Mouse (Mus musculus): ENCODE data around the gene Gm17490.
A peak's percentile ranks its signal among the peaks of the same experiment; 100 is the strongest.

Gene Gm17490

DNA sequence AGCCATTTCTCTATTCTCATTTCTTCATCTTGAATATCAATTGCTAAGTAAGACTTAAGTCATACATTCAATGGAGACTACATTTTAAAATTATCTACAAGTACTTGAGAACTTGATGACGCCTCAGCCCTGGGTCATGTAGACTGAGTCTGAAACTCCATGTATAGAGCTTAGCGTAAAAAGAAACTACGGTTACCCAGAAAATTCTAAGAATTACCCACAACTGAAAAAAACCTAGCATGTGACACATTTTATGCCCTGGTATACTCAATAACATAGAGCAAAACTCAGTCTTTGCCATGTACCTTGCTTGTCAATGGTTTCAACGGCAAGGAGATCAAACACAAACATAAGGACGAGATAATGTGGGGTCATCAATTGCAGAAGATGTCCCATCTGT, at the start of gene Gm17490:
Gene Gm17490, minus strand, starts transcription at position 375 of the 400 bp plus-strand sequence.
- no peak for DNase-seq (ENCODE audit: low spot score in 2 of 2)

DNA sequence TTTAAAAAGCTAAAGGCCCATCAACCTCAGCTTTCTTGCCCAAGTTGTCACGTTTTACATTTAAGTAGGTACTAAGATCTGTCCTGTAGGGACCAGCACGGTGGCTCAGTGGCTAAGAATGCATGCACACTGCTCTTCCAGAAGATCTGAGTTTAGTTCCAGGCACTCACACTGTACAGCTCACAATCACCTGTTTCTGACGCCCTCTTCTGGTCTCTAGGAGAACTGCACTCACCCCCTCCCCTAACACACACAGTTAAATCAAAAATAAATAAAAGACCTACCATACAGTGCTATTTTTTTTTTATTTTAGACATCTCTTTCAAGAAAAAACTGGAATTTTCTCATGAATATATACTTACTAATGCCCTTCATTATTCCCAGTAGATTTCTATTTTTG, 46.1 kb upstream of the Gm17490 start:
- DNase-seq (ENCODE audit: low spot score in 2 of 2), result no peak

DNA sequence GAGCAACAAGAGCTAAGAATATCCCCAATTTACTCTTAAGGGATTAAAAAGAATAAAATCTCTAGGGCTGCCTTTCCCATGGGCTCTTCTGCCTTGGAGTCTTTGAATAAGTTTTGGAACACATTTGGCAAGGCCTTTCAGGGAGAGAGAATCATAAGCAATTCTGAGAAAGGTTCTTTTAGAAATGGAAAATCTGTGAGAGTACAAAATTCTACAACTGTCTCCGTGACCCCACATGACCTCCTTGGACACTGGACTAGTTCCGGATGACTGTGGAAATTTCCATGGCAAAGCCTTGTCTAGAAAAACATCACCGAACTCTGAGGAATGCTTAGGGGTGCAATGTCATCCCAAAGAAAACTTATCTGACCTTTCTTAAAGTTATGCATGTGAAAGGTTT, 39.3 kb upstream of the Gm17490 start:
- no peak for DNase-seq (ENCODE audit: low spot score in 2 of 2)

DNA sequence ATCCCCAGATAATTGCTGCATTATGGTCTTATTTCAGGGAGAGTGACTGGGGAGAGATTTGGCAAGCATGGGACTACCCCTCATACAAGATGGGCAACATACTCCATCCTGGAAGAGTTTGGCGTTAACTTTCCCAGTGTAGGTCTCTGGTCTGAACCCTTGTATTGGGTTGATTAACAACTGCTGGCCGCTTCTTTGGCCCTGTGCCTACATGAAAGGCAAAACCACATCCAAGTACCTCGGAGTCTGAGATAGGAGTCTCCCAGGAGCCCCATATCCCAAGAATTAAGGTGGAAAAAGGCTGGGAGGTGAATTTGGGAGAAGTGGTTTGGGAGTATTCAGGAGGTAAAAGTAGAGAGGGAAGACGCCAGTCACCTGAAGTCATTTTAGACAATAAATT, 38.7 kb upstream of the Gm17490 start:
- DNase-seq (ENCODE audit: low spot score in 2 of 2), result no peak

DNA sequence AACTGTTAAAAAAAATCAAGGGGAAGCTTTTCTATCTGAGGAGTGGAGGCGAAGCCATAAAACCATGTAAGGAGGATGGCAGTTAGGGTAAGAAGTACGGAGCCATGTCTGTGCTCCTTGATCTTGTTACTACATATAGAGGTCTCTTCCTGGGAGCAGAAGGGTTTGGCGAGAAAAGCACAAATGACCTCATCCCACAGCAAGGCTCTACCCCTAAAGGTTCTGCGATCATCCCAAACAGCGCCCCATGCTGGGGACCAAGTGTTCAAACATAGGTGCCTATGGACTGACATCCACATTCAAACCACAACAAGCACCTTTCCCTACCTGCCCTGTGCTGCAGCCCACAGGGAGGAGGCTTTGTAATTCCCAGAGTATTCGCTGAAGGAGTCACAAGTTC, 38.3 kb upstream of the Gm17490 start:
- DNase-seq (ENCODE audit: low spot score in 2 of 2), result peak in 1 of 2 experiments; percentile 61

DNA sequence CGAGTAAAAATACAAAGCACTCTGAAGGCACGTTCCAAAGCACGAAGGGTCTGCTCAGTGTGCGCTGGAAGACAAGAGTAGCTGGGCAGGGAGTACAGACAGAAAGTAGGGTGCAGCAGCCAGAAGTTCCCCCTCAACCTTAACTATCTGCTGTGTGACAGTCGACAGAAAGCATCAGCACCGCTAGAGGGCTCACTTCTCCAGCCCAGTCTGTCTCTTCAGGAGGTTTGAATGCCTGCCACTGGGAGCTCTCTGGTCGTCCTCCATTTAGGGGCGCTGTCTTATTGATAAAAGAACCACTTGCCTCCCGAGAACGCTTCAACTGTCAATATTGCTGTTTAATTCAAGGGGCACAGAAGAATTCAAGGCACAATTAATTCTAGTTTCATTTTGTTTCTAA, 37.9 kb upstream of the Gm17490 start:
- DNase-seq (ENCODE audit: low spot score in 2 of 2), result peak; percentile 64 to 83

DNA sequence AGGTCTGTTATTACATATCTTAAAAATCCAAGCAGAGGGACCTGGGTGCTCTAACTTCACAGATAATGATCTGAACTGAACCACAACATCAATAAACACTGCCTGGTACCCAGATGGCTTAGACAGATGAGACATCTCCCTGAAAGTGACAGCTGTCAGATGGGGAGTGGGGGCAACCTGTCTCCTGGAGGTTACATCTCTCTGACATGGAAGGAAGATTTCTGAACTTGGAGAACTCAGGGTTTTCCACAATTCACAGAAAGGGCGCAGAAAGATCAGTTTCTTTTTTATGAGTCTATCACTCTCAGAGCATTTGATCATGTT, 36.8 kb upstream of the Gm17490 start:
- DNase-seq (ENCODE audit: low spot score in 2 of 2), result no peak

DNA sequence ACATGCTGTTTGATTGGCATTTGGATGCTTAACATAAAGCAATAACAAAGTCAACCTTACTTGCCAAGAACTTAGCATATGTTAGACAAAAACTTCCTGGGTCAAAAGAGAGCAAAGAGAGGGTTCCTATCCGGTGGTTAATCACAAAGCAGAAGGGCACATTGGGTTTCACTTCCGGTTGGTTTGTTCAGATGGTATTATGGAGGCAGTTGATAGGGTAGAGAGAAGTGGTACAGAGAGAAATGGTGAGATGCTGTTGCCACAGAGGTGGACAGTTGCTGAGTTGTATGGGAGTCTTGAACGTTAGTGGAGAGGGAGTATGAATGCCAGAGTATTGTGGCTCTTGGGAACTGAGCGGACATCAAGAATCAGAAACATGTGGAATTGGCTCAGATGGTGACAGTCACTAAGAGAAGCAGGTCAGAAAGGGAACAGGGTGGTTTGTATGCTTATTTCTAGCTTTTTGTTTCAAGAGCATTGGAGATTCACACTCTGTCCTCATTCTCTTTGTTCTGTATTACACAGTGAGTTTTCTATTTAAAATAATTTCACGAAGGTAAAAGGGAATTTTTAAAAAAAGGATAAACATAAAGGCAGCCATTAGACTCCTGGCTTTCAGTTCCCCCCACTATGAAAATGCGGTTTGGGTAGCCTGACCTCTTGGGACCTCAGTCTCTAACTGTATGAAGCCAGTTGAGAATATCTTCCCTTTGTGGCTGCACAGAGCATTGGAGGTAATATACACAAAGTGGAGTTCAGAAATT, 36.3 kb upstream of the Gm17490 start:
- DNase-seq (ENCODE audit: low spot score in 2 of 2), result no peak

DNA sequence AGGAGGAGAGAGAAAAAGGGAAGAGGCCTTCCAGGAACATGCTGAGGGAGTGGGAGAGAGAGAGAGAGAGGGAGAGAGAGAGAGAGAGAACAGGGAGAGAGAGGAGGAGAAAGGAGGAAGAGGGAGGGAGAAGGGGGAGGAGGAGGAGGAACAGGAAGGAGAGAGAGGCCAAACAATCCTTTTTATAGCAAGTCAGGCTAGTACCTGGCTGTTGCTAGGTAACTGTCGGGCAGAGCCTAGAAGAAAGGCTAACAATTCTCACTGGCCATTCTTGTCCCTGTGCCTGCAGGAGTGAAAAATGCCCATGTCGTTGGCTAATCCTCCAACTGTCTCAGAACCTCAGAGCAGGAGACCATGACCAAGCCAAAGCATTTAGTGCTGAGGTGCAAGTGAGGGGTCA, 33.2 kb upstream of the Gm17490 start:
- DNase-seq (ENCODE audit: low spot score in 2 of 2), result no peak

DNA sequence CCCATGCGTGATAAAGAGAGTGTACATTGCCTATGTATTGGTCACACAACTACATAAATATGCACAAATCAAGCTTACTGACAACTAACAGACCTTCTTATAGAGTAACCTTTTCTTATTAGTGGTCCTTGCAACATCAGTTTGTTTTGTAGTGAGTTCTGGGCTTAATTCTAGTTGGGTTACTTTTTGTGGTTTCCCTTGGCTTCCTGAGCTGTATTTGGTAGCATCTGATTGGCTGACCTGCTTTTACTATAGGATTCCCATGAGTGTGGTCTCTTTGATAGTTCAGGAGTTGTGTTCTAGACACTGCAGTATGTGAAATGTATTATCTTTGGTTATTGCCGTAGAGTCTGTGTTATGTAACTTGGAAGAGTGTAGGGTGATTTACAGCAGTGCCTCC, 31.5 kb upstream of the Gm17490 start:
- no peak for DNase-seq (ENCODE audit: low spot score in 2 of 2)

DNA sequence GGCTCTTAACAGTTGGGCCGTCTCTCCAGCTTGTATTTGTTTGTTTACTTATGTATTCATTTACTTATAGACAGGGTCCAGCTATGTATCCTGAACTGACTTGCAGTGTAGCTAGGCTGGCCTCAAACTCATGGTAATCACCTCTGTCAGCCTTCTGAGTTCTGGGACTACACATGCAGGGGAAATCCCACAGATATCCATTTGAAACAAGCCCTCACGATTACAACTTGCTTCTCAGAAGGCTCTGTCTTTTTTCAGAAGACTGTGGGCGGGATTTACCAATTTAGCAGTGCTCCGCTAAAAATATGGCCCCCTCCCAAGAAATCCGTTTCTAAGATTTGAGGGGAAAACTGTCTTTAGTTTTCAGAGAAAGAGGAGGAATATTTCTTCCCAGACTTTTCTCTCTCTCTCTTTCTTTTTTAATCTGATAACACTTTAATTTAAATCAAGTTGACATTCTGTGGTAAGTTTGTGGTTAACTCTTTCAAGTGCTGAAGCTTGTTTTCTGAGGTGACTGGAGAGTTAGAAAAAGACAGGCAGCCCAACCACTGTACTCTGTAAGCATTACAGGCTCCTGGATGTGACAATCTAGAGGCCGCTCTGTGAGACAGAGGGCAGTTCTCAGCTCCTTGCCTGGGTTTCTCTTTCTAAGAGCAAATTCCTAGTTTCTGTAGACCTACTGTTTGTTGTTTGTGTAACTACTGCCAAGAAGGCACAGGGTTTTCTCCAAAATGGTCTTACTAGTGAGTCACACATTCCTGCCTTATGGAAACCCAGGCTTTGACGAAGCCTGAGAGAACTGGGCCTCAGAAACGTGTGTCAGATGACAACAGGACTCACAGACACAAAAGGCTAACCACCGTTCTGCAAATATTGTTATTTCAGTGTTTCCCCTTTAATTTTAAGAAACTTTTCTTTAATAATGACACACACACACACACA, 29.2 kb upstream of the Gm17490 start:
- no peak for DNase-seq (ENCODE audit: low spot score in 2 of 2)

DNA sequence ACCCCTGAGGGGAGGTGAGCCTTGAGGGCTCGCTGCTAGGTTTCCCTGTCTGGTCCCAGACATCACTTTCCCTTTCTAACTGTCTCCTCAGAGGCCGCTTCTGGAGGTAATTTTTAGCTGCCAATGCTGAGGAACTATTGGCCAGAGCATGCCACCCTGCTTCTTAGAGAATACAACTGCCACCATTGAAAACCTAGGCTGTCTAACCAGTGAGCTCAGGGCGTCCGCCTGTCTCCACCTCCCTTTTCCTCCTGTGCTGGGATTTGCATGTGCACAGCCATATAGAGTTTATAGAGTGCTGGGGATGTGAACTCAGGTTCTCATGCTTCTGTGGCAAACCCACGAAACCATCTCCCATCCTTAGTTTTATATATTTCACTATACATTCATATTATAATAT, 27.7 kb upstream of the Gm17490 start:
- no peak for DNase-seq (ENCODE audit: low spot score in 2 of 2)

DNA sequence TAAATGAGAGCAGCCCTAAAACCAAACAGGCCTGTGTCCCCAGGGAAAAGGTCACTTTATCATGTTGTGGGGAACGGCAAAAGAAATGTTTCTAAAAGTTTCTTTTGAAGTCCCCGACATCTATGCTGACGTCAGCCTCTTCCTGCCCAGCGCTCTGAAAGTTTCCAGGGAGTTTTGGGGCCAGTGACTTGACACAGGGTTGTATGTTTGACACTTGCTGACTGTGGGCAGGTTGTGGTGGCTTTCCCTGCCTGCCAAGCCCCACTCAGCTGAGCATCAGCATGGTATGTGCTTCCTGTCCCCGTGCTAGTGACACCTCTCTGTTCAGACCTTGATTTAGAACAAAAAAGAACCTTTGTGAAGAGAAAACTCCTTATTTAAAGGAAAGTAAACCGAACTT, 27.3 kb upstream of the Gm17490 start:
- DNase-seq (ENCODE audit: low spot score in 2 of 2), result no peak

DNA sequence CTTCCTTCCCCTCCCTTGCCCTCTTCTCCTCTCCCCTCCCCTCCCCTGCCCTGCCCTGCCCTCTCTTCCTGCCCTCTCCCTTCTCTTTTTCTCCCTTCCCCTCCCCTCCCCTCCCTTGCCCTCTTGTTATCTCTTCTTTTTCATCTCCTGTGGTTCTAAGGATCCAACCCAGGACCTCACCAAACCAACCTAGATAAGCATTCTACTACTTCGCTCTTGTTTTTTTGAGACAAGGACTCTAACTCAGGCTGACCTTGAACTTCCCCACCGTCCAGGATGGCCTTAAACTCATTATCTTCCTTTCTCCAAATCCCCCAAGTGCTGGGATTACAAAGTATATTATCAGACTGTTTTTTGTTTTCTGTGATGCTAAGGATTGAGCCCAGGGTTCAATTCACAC, 26.7 kb upstream of the Gm17490 start:
- DNase-seq (ENCODE audit: low spot score in 2 of 2), result no peak

DNA sequence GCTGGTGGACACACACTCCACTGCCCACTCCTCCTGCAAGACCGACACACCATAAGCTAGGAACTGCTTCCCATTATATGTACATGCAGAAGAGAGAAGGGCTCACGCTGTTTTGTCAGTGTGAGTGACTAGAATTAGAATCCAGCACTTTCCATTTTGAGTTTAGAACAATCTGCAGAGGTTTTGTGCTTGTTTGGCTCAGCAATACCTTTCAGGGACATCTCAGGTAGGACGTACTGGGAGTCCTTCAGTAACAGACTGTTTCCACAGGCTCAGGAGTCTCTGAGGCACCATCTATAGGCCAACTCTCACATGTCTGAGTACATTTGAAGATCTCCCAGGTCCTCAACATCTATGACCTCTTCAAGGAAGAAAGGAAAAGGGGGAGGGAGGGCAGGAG, 26.1 kb upstream of the Gm17490 start:
- DNase-seq (ENCODE audit: low spot score in 2 of 2), result no peak

DNA sequence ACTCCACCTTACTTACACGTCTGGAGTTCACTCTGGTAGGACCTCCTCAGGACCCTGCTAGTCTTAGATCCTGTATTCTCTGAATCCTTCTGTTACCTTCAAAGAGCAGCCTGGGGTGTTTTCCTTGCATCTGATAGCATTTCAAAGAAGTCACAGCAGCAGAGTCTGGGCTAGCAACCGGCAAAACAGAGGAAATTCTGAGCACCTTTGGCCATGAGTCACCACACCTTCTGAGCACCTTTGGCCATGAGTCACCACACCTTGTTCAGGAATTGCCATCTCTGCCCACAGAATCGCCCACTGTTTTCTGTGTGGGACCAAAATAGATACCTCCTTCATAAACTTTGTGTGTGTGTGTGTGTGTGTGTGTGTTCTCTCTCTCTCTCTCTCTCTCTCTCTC, 25.4 kb upstream of the Gm17490 start:
- no peak for DNase-seq (ENCODE audit: low spot score in 2 of 2)

DNA sequence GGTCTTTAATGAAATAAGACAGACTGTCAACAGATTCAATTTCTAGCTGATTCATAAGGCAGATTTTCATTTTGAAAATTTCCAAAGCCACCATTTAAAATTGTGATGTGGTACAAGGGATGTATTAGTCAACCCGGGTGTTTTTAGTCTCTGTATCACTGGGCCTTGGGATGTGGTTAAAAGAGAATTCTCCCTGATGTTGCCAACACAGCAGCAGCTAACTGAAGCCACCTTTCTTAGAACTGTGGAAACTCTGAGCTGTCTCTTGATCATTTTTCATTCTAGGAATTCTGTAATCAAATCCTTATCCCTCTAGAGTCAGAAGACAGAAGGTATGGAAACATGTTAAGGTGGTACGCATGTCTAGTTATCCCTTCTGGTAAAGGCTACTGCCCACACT, 19.2 kb upstream of the Gm17490 start:
- DNase-seq (ENCODE audit: low spot score in 2 of 2), result no peak

DNA sequence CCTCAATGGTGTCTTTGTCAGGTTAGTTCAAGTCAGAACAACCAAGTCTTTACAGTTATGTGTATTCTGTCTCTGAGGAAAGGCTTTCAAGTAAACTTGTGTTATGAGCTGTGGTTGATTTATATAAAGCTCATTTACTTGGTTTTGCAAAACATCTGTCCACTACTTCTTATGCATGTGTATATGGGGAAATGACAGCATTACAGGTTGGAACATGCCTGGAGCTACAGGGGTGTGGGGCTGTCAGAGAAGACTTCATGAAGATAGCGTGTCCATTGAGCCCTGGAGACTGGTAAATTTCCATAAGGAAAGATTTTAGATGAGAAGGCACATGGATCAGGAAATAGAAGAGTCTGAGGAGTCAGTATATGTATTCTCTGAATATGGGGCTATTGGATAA, 18.0 kb upstream of the Gm17490 start:
- no peak for DNase-seq (ENCODE audit: low spot score in 2 of 2)

DNA sequence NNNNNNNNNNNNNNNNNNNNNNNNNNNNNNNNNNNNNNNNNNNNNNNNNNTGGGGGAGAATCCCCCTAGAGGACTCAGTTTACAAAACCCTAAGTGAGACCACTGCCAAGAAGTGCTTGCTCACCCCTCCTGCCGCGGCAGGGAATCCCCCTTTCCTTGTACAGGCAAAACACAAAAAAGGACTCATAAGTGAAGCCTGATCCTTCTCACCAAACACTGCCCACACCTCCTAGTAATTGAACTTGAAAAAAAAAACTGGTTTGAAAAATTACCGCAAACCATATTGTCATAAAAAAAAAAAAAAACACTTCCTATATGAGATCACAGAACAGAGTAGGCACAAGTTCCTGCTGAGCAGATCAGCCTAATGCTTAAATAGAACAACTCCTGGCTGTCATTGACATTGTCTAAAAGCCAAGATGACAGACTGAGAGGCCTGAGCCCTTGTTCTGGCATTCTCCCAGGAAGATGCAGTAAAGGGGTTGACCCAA, 16.4 kb upstream of the Gm17490 start, which contains the start of gene Il2ra:
Gene Il2ra, plus strand, starts transcription at position 357 of the 491 bp plus-strand sequence.
- DNase-seq (ENCODE audit: low spot score in 2 of 2), result no peak

DNA sequence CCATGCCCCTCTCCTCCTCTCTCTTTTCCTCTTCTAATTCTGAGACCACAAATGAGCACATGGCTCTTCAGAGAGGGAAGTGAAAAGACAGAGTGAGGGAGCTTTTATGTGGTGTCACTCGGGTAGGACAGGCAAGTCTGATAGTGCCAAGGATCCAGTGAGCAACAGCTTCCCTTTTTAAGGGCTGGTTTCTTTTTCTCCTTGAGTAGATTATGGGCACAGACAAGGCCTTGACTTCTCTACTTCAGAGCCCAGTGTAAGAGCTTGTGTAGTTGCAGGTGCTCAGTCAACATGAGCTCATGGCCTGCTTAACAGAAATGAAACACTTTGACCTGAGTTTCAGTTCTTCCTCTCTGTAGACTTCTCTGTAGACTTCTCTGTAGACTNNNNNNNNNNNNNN, 11.1 kb upstream of the Gm17490 start:
- no peak for DNase-seq (ENCODE audit: low spot score in 2 of 2)

DNA sequence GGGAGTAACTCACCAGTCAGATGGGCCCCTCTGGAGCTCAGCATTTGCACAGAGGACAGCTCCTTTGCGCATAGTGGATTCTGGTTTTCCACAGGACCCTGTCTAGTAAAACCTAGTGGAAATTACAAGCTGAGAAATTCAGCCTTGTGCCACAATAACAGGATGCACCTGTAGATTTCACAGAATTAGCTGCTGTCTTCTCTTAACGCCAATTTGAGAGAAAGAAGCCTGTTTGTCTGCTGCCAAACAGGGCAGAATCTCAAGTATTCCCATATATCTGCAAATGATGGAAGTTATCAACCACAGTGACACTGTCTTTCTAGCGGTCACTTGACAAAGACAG, 10.0 kb upstream of the Gm17490 start:
- DNase-seq (ENCODE audit: low spot score in 2 of 2), result no peak

DNA sequence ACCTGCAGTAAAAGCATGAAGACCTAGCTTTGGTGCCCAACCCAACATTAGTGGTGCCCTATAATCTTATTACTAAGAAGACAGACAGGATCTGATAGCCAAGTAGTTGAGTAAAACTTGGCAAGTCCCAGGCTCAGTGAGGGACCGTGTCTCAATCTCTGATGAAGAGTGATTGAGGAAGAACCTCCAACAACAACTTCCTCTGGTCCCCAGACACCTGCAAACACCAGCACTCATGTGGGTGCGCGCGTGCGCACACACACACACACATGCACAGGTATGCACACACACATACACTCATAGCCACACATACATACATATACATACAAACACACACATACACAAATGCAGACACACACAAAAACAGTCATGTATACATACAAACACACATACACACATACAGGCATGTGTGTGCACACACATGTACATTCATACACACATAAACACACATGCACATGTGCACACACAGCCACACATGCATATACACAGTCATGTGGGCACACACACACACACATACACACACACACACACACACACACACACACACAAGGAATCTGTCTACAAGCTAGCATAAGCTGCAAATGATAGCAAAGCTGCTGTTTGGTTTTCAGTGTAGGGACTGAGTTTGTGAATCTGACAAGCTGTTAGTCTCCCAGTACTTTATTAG, 9.5 kb upstream of the Gm17490 start:
- DNase-seq (ENCODE audit: low spot score in 2 of 2), result no peak

DNA sequence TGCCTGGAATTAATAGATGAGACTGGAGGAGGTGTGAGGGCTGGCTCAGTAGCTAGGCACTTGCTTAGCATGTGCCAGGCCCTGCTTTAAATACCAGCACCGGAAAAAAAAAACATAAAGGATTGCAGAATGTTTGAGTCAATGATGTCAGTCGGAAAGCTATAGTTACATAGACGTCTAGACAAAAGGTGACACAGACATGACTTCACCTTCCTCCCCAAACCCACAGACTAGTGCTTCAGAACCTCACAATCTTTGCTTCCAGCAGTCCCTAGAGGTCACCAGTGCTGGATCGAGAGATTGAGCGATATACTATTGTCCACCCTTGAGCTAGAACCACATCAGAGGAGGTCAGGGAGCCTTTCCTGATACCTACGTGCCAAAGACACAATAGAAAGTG, 9.0 kb upstream of the Gm17490 start:
- DNase-seq (ENCODE audit: low spot score in 2 of 2), result no peak

Data from urinary bladder, postnatal 4 days (tissue).